Mouse (Mus musculus) bone marrow, adult 2 months (tissue): ENCODE results near the gene Olfr1392. TPM values are rescaled to one million over a fixed set of nuclear protein-coding genes. Genes with fewer than 3 reads are reported as not detected.

Experiments
- H3K27ac ChIP-seq: fragments of 200-500 bp; 2 replicates; pipeline ENCODE4 v1.5.1; 2012; ENCODE audit warnings: low read depth, mild to moderate bottlenecking, control low read depth, inconsistent platforms, low read length; ENCODE audit not compliant: control insufficient read depth, poor library complexity, insufficient read depth
- H3K4me1 ChIP-seq: fragments of 200-500 bp; 2 replicates; pipeline ENCODE4 v1.6.1; 2011; ENCODE audit warnings: low read length; ENCODE audit not compliant: control insufficient read depth, insufficient read depth
- H3K4me3 ChIP-seq: fragments of 200-500 bp; replicated peaks from 2 replicates; pipeline ENCODE3; 2011; ENCODE audit warnings: mild to moderate bottlenecking, low read depth, low read length, control low read depth; ENCODE audit not compliant: control insufficient read depth
- CTCF ChIP-seq: fragments of 200-500 bp; IDR thresholded peaks from 2 replicates; pipeline ENCODE4 v1.5.1; 2011; ENCODE audit warnings: low read length, control low read depth; ENCODE audit not compliant: control insufficient read depth, insufficient read depth
- POLR2A ChIP-seq: fragments of 200-500 bp; IDR thresholded peaks from 2 replicates; pipeline ENCODE4 v1.6.1; 2011; ENCODE audit warnings: low read depth, mild to moderate bottlenecking, control low read depth, low read length, borderline replicate concordance; ENCODE audit not compliant: control insufficient read depth
- WGBS: fragments of 180-500 bp; shearing (Covaris S2); methylation state at CpG from one replicate; pipeline ENCODE4 v1.1.7; 2018; 5-methylcytosine and 5-hydroxymethylcytosine counted together
- polyA plus RNA-seq: library from polyadenylated mRNA; stranded (reverse); fragments of >200 nt; gene quantifications from 2 replicates; pipeline ENCODE4 v1.2.4, GENCODE M21; 2011; ENCODE audit warnings: low replicate concordance; ENCODE audit not compliant: missing spikeins, insufficient read depth, insufficient read length

The Olfr1392 gene
- polyA plus RNA-seq, 1 experiment = not detected

DNA sequence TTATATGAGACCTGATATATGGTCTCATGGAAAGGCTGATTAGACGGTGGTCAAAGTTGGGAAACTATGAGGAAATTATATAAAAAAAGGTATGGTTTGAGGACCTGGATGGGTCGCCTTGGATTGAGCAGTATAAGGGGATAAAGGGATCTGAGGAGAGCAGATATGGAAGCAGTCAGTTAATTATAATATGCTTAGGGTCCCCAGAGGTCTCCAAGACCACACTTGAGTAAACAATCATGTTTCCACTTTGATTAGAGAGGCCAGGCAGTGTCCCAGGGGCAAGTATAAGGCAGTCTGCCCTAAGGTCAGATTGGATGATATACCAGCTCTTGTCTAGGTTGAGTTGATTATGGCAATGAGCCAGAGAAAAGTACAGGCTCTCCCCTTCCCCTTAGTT, 37.4 kb downstream of the Olfr1392 start, which contains the start of gene Olfr1391:
Olfr1391 (plus strand) TSS at position 301 of the 400 bp plus-strand sequence.
- no peak within 1 kb of the TSS for H3K4me3 ChIP-seq
- TF ChIP-seq CTCF = no peak
- TF ChIP-seq POLR2A = no peak
- H3K27ac ChIP-seq = no peak within 1 kb of the TSS
- WGBS = 64% methylated on average over 2 of the region's 2 CpGs
- no peaks in the 10 kb centered on the region for H3K4me1 ChIP-seq

DNA sequence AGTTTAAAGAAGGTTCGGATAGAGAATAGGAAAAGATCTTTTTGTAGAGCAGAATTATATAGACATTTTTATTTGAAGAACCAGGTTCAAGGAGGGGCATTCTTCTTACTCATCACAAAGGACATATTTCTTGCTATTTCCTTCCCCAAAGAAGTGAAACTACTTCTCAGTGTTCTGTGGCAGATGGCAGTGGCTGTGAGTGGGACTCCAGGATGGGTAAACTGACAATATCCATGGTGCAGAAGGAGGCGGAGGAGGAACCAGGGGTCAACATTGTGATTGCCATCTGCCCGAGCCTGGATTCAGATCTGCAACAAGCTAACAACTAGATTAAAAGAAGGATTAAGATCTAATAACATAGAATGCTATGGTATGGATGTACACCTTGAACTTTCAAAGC, 41.6 kb downstream of the Olfr1392 start:
- TF ChIP-seq POLR2A = no peak
- no peak for TF ChIP-seq CTCF
- Histone ChIP-seq H3K27ac (no peak overlapping the region), H3K4me3 (no peak overlapping the region), H3K4me1 (no peaks in the 10 kb centered on the region)
- WGBS = 63% methylated on average over 3 of the region's 3 CpGs

DNA sequence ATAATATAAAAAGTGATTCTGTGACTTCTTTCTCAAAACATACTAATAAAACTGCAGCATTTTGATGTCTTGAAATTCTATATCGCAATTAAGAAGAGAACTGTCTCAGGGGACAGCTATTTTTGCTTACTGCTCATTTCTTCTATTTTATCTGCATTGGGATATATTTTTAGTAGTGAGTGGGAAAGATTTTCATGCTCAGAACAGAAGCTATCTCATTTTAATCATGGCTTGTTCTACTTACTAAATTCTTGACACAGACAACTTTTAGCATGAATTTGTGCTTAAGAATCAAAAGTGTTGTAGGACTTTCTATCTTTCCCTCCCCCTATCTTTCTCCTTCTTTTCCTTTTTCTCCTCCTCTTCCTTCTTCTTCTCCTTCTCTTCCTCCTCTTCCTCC, 44.6 kb downstream of the Olfr1392 start:
- H3K27ac ChIP-seq = no peak overlapping the region
- 73% methylated on average over 1 of the region's 1 CpGs for whole genome bisulfite sequencing
- H3K4me1 ChIP-seq = no peaks in the 10 kb centered on the region
- H3K4me3 ChIP-seq = no peak overlapping the region
- TF ChIP-seq CTCF (no peak), POLR2A (no peak)

DNA sequence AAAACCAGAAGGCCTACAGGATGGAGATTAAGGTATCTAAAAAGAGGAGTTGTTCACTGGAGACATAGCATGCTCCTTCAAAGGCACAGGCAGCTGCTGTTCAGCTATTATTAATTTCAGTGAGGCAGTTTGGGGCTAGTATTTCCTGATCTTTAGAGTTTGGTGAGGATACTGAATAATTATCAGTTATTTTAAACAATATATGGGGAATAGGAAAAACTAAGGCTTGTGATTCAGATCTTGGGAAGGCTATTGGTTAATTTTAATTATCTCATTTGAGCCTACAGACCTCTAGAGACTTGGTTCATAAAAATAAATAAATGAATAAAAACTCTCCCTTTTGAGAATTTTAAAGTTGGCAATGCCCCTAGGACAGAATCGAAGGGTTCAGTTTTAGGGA, 49.8 kb downstream of the Olfr1392 start, which contains the start of gene Olfr1390:
Olfr1390 (plus strand) TSS at position 301 of the 400 bp plus-strand sequence.
- TF ChIP-seq POLR2A (no peak), CTCF (no peak)
- Histone ChIP-seq H3K27ac (no peak within 1 kb of the TSS), H3K4me1 (no peaks in the 10 kb centered on the region), H3K4me3 (no peak within 1 kb of the TSS)
- WGBS = 80% methylated on average over 1 of the region's 1 CpGs

DNA sequence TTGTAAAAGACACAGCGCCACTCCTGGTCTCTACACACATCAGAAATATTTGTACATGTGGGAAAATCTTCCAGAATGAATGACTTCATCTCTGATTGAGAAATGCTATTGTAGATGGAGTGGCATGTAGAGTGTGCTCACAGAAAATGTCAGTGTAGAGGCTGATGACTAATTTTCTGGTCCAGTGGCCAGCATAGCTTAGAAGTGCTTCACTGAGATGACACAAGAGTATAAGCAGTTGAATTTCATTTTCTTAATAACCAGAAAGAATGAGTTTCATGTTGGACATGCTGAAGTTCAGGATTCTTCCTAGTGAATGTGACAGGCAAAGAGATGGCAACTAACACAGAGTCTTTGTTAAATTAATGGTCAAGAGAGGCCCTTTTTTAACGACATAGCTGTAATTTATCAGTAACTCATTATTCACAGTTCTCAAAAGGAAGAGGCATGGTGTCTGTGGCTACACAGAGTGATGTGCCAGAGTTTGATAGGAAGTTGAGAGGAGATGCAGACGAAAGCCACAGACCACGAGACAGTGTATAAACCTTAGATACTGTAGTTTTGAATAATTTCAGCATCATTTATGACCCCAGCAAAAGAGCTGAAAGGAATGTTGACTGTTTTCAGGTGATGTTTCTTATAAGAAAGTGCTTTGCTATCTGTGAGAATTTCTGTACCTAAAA, 52.2 kb downstream of the Olfr1392 start:
- 23% methylated on average over 4 of the region's 4 CpGs for WGBS
- Histone ChIP-seq H3K27ac (no peak overlapping the region), H3K4me3 (no peak overlapping the region), H3K4me1 (no peaks in the 10 kb centered on the region)
- TF ChIP-seq POLR2A = no peak
- TF ChIP-seq CTCF = no peak

Other genes starting within 250 kb of the Olfr1392 start
- 9.1 and 13.8 TPM in 2 replicates for gene 9930111J21Rik2, start 234.0 kb upstream of the Olfr1392 start, polyA plus RNA-seq
- 7.7 TPM in 1 of 2 replicates, not detected in the other for gene Tgtp2, start 221.1 kb upstream of the Olfr1392 start, polyA plus RNA-seq
- 18.2 and 26.2 TPM in 2 replicates for gene Ifi47, start 208.7 kb upstream of the Olfr1392 start, polyA plus RNA-seq
- gene Olfr1396, start 170.4 kb upstream of the Olfr1392 start, polyA plus RNA-seq = not detected in 2 replicates
- gene Olfr1395, start 143.0 kb upstream of the Olfr1392 start, polyA plus RNA-seq = not detected in 2 replicates
- gene Olfr1394, start 130.9 kb upstream of the Olfr1392 start, polyA plus RNA-seq = not detected in 2 replicates
- gene Btnl9, start 98.1 kb upstream of the Olfr1392 start, polyA plus RNA-seq = 2.1 and 4.9 TPM in 2 replicates
- 10.4 and 12.0 TPM in 2 replicates for gene Zfp62, start 82.0 kb upstream of the Olfr1392 start, polyA plus RNA-seq
- gene Mgat1, start 41.1 kb upstream of the Olfr1392 start, polyA plus RNA-seq = 37.4 and 63.1 TPM in 2 replicates
- 0.50 TPM in 1 of 2 replicates, not detected in the other for gene Olfr1393, start 7.0 kb upstream of the Olfr1392 start, polyA plus RNA-seq
- not detected in 2 replicates for gene Olfr10, start 19.5 kb downstream of the Olfr1392 start, polyA plus RNA-seq
- gene Olfr1391, start 37.5 kb downstream of the Olfr1392 start, polyA plus RNA-seq = not detected in 2 replicates
- gene Olfr1390, start 49.9 kb downstream of the Olfr1392 start, polyA plus RNA-seq = not detected in 2 replicates
- not detected in 2 replicates for gene Olfr1389, start 137.8 kb downstream of the Olfr1392 start, polyA plus RNA-seq
- 0.54 and 0.65 TPM in 2 replicates for gene Olfr1388, start 151.3 kb downstream of the Olfr1392 start, polyA plus RNA-seq
- gene Olfr1387, start 170.1 kb downstream of the Olfr1392 start, polyA plus RNA-seq = not detected in 2 replicates
- not detected in 2 replicates for gene Olfr1386, start 179.8 kb downstream of the Olfr1392 start, polyA plus RNA-seq
- gene Olfr1385, start 203.8 kb downstream of the Olfr1392 start, polyA plus RNA-seq = 1.1 TPM in 2 replicates
- not detected in 2 replicates for gene Olfr1384, start 221.4 kb downstream of the Olfr1392 start, polyA plus RNA-seq
- gene Olfr1383, start 234.4 kb downstream of the Olfr1392 start, polyA plus RNA-seq = not detected in 2 replicates
- not detected in 2 replicates for gene Olfr1382, start 243.0 kb downstream of the Olfr1392 start, polyA plus RNA-seq